Mouse (Mus musculus): Measurements from ENCODE around the gene Opn4.

DNA sequence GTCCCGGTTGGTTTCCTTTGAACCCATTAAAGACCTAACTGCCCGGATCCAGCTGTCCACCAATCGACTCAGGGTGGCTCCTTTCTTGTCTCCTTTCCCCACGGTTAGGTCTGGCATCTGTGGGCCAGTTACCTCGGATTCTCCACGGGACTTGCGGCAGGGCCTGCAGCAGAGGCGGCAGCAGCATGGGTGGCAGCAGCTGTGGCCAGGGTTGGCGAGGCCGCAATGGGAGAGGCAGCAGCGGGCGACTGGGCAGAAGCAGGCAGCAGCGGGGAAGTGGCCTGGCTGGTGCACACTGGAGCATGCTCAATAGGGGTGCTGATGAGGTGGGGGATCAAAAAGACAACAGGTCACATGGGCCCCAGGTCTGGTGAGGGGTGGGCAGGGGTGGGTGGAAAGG lies 44.7 kb downstream of the Opn4 start:
- TF ChIP-seq CTCF (IDR thresholded peaks at IDR 0.05; ENCODE audit: extremely low read depth, insufficient read depth, low read length) (no peak), POLR2A (IDR thresholded peaks at IDR 0.05; ENCODE audit: extremely low read depth, insufficient read depth, low read length) (no peak)

Measured in cortical plate, adult 2 months (tissue).